Mouse (Mus musculus) gastrocnemius, adult 8-10 months (tissue): ENCODE measurements around the gene Cbfb. TPM values are rescaled to one million over a fixed set of nuclear protein-coding genes. Genes with fewer than 3 reads are reported as not detected.
"Not testable (repeated sequence)": the region's sequence is repeated elsewhere in the genome, so short reads cannot be mapped to it uniquely, and the experiment has no call there.

Source experiments
- DNase-seq, 2 experiments: peaks; one replicate each; pipeline ENCODE4 v3.0.0; 2022; ENCODE audit warnings: low spot score in 2 of 2
- total RNA-seq, 4 experiments: library from RNA; stranded (reverse); gene quantifications; 2 replicates each; pipeline ENCODE4 v1.2.4; 2022

Gene Cbfb
- total RNA-seq, 4 experiments from 2014 or later = 87.8 to 96.8 (median 94.6) TPM

DNA sequence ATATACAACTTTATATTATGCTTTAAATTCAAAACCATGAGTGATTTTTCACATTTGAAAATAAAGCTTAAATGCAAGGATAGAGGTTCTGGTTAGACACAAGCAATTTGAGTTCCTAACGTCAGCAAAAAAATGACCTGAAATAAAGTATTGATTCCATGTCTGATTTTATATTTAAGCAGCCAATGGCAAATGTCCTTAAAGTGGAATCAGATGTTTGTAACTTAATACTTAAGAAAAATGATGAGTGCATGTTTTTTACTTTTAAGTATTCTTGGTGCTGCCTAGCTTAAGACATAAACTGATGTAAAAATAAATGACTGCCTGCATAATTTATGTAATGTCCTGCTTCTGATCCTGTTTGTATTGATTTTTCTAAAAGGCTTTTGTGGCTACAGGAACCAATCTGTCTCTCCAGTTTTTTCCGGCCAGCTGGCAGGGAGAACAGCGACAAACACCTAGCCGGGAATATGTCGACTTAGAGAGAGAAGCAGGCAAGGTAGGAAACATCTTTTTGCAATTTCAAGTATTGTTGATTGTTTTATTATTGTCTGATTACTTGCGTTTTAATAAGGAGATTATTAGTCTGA lies 7.8 kb downstream of the Cbfb start:
- no peak for DNase-seq

DNA sequence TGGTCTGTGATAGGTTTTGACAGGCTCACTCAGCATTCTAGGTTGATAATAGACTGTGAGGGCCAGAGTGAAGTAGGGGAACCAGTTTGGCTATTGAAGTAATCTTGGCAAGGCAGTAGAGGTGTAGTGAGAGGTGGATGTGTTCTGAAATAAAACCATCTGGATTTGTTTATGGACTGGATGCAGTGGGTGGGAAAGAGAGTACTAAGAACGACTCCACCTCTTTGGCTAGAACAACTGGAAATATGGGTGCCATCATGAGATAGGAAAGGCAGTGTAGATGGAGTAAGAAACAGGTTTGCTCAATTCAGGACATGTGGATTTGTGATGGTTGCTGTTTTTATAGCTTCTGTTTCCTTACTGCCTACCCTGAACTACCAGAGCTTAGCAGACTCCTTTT lies 11.7 kb downstream of the Cbfb start:
- no peak for DNase-seq

DNA sequence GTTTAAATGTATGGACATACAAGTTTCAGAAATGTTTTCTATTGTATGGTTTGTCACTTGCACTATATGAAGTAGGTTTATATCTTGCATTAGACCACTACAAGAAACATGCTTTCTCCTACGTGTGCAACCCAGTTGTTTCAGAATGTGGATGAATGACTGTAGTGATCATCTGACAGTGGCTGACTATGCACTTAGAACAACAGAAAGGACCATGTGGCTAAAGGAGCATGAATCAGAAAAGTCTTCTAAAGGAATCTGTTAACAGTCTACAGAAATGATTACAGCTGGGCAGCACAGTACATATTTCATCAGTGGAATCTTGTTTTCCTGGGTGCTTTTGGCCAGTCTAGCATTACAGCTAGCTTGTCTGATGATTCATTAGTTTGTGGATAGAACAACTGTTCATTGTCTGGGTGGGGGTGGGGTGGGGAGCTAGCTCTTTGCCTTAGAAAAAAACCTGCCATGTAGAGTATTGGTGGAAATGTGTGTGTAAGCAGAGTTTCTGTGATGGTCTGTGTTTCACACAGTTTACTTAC lies 16.1 kb downstream of the Cbfb start:
- no peak for DNase-seq

DNA sequence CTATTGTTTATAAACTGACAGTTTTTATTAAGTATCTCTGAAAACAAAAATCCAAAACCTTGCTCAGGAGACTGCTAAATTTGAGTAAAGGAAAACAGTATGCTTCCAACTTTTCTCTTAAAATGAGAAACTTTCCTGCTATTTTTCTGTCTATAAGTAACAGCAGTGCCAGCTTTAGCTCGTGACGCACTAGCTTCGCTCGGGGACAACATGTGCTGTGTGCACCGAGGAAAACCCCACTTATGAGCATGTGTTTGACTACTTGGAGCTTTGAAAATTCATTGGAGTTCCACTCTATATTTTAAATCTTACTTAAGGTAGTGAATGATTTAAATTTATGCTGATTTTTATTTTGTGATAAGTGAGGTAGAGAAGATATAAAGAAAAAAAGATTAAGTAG lies 21.7 kb downstream of the Cbfb start:
- no peak for DNase-seq

DNA sequence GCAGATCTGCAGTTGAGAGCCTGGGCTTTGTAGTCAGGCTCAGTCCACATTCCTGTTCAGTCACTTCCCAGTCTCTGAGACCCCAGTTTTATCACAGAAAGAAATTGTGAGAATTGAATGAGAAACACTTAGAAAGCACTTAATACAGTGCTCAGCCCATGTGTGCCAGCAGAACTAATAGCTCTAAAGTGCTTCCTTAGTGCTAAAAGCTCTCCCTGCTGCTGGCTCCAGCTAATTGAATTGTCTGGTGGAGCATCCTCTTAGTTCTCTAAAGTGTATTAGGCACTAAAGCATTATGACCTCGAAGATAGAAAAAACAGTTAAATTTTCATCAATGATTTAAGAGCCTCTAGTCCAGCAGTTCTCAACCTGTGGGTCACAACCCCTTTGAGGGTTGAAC lies 35.3 kb downstream of the Cbfb start:
- DNase-seq = no peak

DNA sequence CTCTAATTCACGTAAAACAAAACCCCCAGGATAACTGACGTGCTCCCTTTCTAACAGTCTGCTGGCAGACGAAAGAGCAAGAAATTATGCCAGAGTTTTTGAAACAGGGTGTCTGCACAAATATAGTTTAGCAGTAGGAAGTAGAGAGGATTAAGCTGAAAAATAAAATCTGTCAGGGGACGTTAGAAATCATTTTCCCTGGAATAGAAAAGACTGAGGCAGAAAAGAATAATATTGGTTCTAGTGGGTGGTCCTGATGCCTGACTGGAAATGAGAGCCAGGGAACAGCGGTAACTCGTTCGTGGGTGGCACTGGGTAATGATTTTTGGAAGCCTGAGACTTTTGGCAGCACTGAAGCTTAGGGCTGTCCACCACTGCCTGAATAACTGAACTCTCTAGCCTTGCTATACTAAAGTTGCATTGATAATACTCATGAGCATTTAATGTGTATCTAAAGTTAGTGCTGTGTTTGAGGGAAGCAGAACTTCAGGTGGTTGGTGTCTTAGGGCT lies 36.3 kb downstream of the Cbfb start:
- no peak for DNase-seq

DNA sequence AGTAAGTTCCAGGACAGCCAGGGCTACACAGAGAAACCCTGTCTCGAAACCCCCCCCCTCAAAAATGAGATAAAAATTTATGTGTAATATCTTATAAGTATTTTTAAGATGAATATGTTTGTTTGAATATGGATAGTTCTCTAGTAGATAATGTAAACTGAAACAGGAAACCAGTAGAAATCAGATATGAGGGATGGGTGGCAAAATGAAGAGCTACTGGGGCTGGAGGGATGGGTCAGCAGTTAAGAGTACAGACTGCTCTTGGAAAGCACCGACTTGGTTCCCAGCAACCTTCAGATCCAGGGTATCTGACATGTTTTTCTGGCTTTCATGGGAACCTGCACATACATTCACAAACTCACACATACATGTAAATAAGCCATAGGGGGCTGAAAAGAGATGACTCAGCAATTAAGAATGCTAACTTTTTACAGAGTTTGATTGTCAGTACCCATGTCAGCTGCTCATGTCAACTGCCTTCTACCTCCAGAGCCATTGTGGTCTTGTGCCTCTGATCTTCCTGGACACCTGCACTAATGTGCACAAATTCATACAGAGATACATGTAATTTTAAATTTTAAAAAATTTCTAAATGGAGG lies 37.3 kb downstream of the Cbfb start:
- DNase-seq = no peak

DNA sequence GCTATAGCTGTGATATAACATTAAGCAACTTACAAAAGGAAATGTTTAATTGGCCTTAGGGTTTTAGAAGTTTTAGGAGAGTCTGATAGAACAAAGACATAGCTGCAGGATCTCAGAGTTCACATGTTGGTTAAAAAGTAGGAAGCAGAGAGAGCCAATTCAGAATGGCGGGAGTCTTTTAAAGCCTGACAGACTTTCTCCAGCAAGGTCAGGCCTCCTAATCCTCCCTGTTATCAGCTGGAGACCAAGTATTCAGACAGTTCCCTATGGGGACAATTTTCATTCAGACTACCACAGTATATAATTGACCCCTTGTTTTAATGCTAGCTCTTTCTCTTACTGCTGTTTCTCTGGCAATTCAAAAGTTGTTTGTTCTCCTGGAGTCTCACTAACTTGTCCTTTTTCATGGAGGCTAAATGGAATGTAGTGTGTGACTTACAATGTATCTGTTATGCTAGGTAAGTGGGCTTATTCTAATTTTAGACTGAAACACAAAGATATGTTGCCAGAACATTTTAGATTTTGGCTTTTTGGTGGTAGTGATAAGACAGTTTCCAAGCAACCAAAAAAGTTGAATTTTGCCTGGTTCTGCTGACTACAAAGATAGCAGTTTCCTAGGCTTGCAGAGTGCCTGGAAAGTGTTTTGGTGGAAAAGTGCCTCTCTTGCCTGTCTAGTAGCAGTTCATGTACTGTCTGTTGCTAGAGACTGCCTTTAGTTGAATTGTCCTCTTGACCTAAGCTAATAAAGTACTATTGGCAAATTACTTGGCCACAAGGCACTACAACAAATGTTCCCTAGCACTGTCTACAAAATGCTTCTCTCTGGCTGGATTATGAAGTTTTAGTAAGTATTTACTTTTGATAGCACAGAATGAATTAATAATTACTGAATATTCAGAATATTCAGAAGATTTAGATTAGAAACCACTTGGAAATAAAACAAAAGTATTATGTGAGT lies 39.0 kb downstream of the Cbfb start:
- no peak for DNase-seq

DNA sequence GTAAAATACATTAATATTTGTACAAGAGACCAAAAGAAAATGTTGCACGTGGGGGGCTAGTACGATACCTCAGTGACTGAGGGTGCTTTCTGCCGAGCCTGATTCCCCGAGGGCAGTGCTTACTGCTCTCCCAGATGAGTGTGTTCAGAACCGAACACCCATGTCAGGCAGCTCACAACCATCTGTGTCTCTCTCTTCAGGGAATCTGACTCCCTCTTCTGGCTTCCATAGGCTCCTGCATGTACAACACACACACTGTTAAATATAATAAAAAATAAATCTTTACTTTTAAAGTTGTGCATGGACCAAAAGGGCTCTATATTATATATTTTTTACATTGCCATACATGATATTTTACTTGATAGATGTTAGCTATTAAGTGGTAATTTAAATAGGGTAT lies 43.6 kb downstream of the Cbfb start:
- no peak for DNase-seq

DNA sequence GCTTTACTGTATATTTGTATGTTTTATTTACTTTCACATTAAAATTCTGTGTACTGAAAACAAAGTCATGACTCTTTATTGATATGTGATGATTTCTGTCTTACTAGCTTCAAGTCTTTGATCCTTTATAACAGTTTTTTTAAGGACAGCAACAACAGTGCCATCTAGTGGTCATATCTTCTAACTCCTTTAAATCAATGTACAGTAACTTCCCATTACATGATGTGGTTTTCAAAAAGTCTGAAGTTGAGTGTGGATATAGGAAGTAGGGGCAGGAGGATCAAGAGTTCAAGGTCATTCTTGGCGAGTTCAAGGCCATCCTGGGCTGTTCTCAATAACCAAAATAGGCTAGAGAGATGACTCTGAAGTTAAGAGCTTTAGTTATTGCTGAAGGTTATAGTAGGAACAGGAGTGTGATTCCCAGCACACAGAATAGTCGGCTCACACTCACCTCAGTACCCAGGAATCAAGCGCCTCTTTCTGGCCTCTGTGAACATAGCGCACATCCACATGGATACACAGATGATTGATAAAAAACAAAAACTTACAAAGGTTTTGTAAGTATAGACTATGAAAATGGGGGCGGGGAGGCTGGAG lies 47.5 kb downstream of the Cbfb start:
- DNase-seq = no peak

DNA sequence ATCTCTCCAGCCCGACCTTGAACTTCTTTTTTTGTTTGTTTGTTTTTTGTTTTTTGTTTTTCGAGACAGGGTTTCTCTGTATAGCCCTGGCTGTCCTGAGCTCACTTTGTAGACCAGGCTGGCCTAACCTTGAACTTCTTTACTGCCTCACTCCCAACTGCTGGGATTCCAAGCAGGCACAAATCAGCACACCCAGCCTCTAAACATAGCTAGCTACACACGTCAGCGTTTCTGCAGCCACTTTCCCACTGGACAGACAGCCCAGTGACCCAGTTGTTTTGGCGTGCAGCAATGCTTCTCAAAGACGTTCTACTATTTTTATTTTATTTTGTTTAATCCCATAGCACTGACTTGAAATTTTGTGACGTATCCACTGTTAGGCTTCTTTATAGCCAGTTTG lies 53.4 kb downstream of the Cbfb start:
- DNase-seq = peak in 1 of 2 experiments; percentile 5

DNA sequence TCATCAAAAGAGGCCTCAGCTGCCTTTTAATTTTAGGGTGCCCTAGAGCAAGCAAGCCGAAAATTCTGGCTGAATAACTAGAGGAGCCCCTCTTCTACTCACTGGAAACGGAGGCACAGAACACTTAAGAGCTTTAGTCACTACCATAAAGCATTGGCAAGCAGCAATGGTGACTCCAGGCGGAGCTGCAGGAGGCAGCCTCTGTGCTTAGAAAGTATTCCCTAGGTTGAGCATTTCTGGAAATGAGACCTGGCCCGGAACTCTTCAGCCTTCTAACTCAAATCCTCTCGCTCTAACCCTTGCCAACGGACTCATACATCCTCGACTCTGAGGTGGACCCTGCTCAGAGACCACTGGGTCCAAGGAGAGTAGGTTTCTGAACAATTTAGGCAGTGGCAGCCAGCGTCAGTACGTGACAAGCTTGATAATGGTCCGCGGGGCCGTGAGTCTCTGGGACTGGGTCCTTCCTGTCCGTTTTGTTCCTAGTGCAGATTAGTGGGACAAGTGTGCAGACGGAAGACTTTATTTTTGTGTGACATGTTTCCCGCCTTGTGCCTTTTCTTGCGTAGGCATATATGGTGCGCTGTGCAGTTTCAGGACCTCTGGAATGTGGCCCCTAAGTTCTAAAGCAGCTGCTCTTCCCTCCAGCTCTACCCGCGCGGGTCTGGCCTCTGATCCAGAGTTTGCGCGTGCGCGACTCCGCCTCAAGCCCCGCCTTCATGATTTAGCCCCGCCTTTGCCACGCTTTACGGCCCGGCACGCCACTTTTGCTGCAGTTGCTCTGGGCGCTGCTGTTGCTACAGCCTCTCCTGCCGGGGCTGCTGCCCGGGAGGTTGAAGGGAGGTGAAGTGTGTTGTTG lies 54.2 kb downstream of the Cbfb start, which contains the start of gene D230025D16Rik:
Gene D230025D16Rik, plus strand, starts transcription at position 733 of the 859 bp plus-strand sequence.
- DNase-seq = peak; percentile 87 to 90

DNA sequence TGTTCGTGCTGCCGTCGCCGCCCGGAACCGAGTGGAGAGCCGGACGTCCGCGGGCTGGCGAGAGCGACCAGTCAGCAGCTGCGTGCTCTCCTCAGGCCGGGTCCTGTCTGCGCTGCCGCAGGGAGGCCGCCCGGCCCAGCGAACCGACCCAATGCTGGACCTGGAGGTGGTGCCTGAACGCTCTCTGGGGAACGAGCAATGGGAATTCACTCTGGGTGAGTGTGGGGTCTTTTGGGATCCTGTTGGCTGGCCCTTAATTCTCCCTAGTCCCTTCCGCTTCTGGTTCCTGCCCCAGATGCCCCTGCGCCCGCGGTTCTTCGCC lies 54.8 kb downstream of the Cbfb start:
- no peak for DNase-seq

DNA sequence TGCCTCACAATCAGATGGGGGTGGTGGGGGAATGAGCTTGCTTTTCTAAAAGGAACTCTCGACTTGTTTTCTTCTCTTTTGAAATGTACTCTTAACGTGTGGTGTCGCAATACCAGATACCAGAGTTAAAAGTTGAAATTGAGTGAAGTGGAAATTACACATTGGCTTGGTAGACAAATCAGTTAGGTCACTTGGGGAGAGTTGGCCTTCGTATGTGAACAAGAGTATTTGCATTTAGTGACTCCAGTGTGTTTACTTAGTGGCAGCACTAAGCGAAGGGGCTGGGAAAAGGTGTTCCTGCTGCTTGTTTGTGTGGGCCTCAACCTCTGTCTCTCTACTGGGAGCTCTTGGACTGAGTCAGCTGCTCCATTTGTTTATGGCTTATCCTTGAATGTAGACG lies 55.4 kb downstream of the Cbfb start:
- DNase-seq = no peak

DNA sequence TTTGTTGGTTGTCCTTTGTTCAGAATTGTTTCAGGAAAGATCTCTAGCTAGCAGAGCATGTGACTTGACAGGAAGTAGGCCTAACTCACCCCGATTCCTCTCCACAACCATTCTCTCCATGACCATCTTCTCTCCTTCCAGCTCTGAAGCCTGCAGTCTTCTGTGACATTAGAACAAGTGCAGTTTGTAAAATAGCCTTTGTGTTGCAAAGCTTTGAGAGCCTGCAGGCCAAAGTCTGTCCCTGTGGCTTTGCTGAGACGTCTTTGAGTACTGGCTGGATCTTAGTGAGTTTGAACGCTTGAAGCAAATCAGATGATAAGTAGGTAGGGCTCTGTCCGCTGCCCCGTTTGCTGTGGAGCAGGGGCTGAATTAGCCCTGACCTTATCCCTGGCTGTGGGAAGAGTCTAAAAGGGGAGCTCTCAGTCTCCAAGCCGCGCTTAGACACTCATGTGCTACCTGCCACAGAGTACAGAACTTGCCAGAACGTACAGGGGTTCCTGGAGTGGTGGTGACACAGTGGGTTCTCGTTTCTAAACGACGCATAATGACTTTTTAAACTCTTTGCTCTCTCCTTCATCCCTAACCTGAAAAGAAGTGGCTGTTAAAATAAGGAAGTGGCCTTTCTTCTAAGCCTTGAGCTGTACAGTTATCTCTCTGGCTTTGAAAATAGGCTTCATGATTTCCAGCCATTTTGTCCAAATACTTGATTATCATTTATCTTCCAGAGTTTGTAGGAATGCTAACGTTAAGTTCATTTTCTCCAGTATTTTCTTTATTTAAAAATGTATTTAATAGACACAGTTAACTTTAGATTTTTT lies 61.2 kb downstream of the Cbfb start:
- no peak for DNase-seq

DNA sequence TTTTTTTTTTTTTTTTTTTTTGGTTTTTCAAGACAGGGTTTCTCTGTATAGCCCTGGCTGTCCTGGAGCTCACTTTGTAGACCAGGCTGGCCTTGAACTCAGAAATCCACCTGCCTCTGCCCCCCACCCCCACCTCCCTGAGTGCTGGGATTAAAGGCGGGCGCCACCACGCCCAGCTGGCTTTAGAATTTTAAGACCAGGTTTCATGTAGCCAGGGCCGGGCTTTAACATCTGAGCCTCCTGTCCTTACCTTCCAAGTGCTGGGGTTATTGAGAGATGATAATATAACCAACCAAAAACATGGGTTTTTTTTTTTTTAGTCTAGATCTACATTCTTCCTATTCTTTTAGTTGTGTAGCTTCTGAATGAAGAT lies 61.8 kb downstream of the Cbfb start:
- DNase-seq = not testable (repeated sequence)

DNA sequence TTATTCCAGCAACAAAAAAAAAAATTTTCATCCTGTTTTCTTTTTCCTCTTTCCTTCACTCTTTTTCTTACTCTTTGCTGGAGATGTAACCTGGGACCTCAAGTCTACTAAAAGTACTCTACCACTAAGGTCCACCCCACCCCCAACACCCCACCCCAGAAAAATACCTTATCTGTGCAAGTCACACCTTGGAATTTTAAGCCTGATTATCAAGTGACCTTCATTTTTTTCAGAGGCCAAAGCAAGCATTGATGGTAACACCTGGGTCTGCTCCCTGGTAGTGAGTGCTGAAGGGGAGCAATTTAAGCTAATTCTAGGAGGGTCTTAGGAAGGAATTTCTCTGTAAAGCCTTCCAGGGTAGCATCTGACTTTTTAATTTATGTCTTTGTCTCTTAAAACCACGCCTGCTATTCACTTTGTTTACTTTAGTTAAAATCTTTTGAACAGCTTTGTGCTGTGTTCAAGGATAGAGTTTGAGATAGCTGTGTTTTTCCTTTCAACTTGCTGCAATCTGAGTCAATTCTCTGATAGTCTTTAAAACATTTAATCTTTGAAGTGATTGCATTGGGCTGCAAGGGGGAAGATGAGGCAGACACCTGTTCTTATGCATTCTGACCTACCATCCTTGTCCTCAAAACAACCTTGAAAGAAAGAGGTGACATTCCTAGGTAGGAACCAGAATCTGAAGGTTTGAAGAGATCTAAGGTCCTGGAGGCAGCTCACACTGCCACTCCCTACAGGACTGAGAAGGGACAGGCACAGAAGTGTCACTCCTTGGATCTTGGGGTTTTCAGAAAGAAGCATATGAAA lies 62.9 kb downstream of the Cbfb start:
- DNase-seq = no peak

DNA sequence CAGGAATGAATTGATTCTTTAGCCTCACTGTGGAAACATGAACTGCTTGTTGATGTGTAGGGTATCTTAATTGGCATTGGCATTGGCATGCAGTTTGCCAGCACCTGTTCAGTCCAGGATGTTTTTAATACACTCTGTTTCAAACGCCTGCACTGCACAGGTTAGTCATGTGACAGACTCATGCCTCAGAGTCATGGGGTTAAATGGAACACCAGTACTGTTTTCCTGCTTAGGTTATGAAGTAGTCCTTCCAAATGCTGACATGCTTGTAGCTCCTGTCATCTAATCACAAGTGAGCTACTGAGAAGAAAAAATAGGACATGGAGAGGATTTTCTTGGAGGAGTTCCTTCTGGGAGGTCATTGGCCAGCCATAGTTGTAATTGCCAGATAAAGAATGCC lies 64.7 kb downstream of the Cbfb start:
- DNase-seq = no peak
